ENCODE assay signal across 23 mouse cellular contexts in genomic region chr1:155797425-155797824, GRCm38 (mm10). TPM values are rescaled to one million over a fixed set of nuclear protein-coding genes. Genes with fewer than 3 reads are reported as not detected.
DNase-seq lines count a peak whose midpoint lies in the region; ATAC-seq lines count a peak whose summit lies in the region.
"Had no signal": no experiment of that assay in that cellular context is flagged by ENCODE, and none has a peak within 500 bp of the region (broad histone marks: within the 10 kb centered on the region; RNA-seq: fewer than 3 reads in every experiment).

No protein-coding gene starts in this region.

- ATAC-seq in cerebellum, adult (ENCODE audit: insufficient number of reproducible peaks, low FRiP score, low TSS enrichment): no peak
- ATAC-seq: CD4-positive, CD25-positive, alpha-beta regulatory T cell, adult 4 months; midbrain, embryonic 13.5 days; Patski had no signal

- DNase-seq in cerebellum, postnatal 25 days: peak; percentile 34 to 41
- DNase-seq in heart, postnatal 4 days: peak; percentile 33
- DNase-seq in heart, postnatal 25 days (ENCODE audit: low spot score): no peak
- DNase-seq in lung, postnatal 10 days: peak; percentile 16
- DNase-seq in lung, postnatal 4 days: no peak
- peak; percentile 69 for DNase-seq in adipocyte (ENCODE audit: low spot score)
- no peak for DNase-seq in gastrocnemius, postnatal 4 days (ENCODE audit: low spot score in 2 of 2)
- DNase-seq: adrenal gland, adult 2 months; cerebellum, adult 9-11 months; gastrocnemius, postnatal 25 days; kidney, adult 11 months; kidney, postnatal 4 days; retina, postnatal 1 day; right cerebral cortex, postnatal 4 days; thymus, adult 18-20 months had no signal

- intact Hi-C loops in heart, postnatal 25 days (cut with DNase I): no loop called here

RNA-seq across cellular contexts. Expression of gene Qsox1, which starts 15.3 kb away (rescaled TPM):
- 10 to 100 TPM; 76.5 to 77.4 TPM for total RNA-seq in heart, postnatal 4 days (2021)
- 10 to 100 TPM; 35.3 to 41.5 TPM for total RNA-seq in heart, postnatal 25 days (2021)
- 10 to 100 TPM; 55.3 to 59.9 TPM for total RNA-seq in gastrocnemius, postnatal 4 days (2021)

RNA-seq across cellular contexts. Expression of gene Lhx4, which starts 45.9 kb away (rescaled TPM):
- total RNA-seq in heart, postnatal 4 days (2021): not detected
- total RNA-seq in heart, postnatal 25 days (2021): not detected
- total RNA-seq in gastrocnemius, postnatal 4 days (2021): not detected
- total RNA-seq: gastrocnemius, postnatal 25 days; heart, adult 8-10 months; hematopoietic stem cell, adult 5-6 weeks; left cerebral cortex, postnatal 14 days; megakaryocyte, adult 5-6 weeks had no signal

Comparison
In these comparisons a context has a peak if more than half of its experiments do, and no peak if none do; other contexts are left out.
1. DNase-seq: peak in cerebellum, postnatal 25 days (2 of 2), heart, postnatal 4 days (single experiment), lung, postnatal 10 days (single experiment) and adipocyte (single experiment); none in heart, postnatal 25 days (single experiment), lung, postnatal 4 days (0 of 2) and gastrocnemius, postnatal 4 days (0 of 2).